Mouse (Mus musculus): ENCODE data around the gene Rnd3.

- TF ChIP-seq POLR2A (IDR thresholded peaks at IDR 0.05; ENCODE audit: extremely low read depth, insufficient read depth, low read length) (no peak), CTCF (IDR thresholded peaks at IDR 0.05; ENCODE audit: low read depth, low read length) (no peak)
Measured at GRCm38 (mm10) chr2:51082714-51083351, 66.1 kb downstream of the Rnd3 start.
